Mouse (Mus musculus) embryonic facial prominence, embryonic 10.5 days (tissue): ENCODE measurements at regions not wholly inside any gene's neighbourhood (a gene's known extent, or its start where the extent isn't known, plus 50 kb on each side); places are given as distances from the start of the nearest gene placed in this dataset.

Experiments used
- DNase-seq: peaks from one replicate; pipeline ENCODE4 v3.0.0-alpha.2; 2017; ENCODE audit warnings: low spot score
- H3K27ac ChIP-seq: fragments of 300-500 bp; sonication (generic); replicated peaks from 2 replicates; pipeline ENCODE4 v1.5.1; 2016; ENCODE audit warnings: mild to moderate bottlenecking
- H3K27me3 ChIP-seq: fragments of 300-500 bp; sonication (generic); replicated peaks from 2 replicates; pipeline ENCODE4 v1.6.1; 2016; ENCODE audit warnings: low read depth, mild to moderate bottlenecking; ENCODE audit not compliant: poor library complexity, severe bottlenecking
- H3K36me3 ChIP-seq: fragments of 300-500 bp; sonication (generic); replicated peaks from 2 replicates; pipeline ENCODE4 v1.6.1; 2016; ENCODE audit warnings: mild to moderate bottlenecking, moderate library complexity
- H3K4me1 ChIP-seq: fragments of 300-500 bp; sonication (generic); 2 replicates; pipeline ENCODE4 v1.6.1; 2016
- H3K4me3 ChIP-seq: fragments of 300-500 bp; sonication (generic); 2 replicates; pipeline ENCODE4 v1.5.1; 2016; ENCODE audit warnings: mild to moderate bottlenecking, moderate library complexity
- H3K9me3 ChIP-seq: fragments of 300-500 bp; sonication (generic); 2 replicates; pipeline ENCODE4 v1.6.1; 2016; ENCODE audit warnings: mild to moderate bottlenecking
- WGBS: fragments of 180-500 bp; shearing (Covaris S2); methylation state at CpG from one replicate; pipeline ENCODE4 v1.1.7; 2016; 5-methylcytosine and 5-hydroxymethylcytosine counted together

DNA sequence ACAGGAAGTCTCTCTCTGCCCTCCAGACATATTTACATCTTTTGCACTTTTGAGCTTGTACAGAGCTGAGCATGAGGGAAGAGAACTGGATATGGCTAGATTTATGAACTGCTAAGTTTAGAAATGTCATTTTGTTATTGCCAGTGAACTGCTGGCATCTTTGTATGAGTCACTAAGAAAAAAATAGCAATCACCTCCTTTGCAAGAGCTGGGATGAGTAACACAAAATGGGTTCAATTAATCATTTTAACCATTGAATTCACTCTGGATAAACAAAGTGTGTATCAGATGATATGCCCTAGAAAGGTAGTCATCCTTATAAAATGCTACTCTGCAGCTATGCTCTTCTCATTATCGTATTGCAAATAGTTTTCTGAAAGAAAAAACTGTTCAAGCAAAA, 214.7 kb upstream of the Zfp352 start:
- H3K4me3 ChIP-seq = no peak overlapping the region
- WGBS = 89% methylated on average over 1 of the region's 1 CpGs
- H3K4me1 ChIP-seq = no peaks in the 10 kb centered on the region
- no peak for DNase-seq
- H3K27me3 ChIP-seq = no peaks in the 10 kb centered on the region
- no peaks in the 10 kb centered on the region for H3K36me3 ChIP-seq
- no peaks in the 10 kb centered on the region for H3K9me3 ChIP-seq
- no peak overlapping the region for H3K27ac ChIP-seq

DNA sequence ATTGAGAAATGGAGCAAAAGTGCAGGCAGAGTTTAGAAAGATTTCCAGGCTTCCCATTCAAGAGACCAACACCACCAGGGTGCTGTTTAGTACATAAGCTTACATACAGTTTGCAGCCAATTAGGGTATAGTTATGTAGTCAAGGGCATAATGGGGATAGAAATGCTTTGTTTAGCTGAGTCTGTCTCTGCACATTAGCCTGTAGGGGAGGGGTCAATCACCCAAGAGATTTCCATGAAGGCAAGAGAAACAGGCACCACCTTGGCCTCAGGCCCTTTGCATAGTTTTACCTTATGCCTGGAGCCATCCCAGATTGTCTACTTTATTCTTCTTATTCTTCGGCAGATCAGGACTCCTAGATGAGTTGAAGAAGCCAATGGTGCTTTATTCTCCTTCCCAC, 205.9 kb upstream of the Zfp352 start:
- no peaks in the 10 kb centered on the region for H3K27me3 ChIP-seq
- no peaks in the 10 kb centered on the region for H3K9me3 ChIP-seq
- H3K27ac ChIP-seq = no peak overlapping the region
- no peak for DNase-seq
- no peak overlapping the region for H3K4me3 ChIP-seq
- 86% methylated on average over 1 of the region's 1 CpGs for WGBS
- no peaks in the 10 kb centered on the region for H3K4me1 ChIP-seq
- no peaks in the 10 kb centered on the region for H3K36me3 ChIP-seq

DNA sequence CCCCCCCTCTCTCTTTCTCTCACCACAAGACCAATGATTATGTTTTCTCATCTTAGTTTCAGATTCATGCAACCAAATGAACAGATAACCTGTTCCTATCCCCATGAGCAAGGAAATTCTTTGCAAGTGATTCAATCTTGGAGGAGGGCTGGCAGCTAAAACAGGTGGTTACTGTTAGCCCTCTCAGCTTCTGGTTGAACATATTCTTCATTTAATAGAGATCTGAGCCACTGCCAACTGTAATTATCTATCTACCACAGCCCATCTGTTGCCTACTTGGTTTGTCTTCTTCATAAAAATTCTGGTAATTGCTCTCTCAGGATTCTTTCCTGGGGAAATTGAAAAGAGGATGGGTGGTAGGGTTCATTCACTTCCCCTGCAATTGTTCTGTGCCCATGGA, 204.4 kb upstream of the Zfp352 start:
- Histone ChIP-seq H3K9me3 (no peaks in the 10 kb centered on the region), H3K27ac (no peak overlapping the region), H3K36me3 (no peaks in the 10 kb centered on the region), H3K4me3 (no peak overlapping the region), H3K27me3 (no peaks in the 10 kb centered on the region), H3K4me1 (no peaks in the 10 kb centered on the region)
- DNase-seq = no peak
